Mouse (Mus musculus) CH12.LX (cell line): ENCODE measurements around the gene Numb. TPM values are rescaled to one million over a fixed set of nuclear protein-coding genes. Genes with fewer than 3 reads are reported as not detected.

Experiments used
- DNase-seq: peaks from one replicate; pipeline ENCODE4 v3.0.0-alpha.2; 2013; ENCODE audit errors: extremely low read depth
- H3K27ac ChIP-seq: 2 replicates; pipeline ENCODE4 v1.5.1; 2012; ENCODE audit warnings: low read depth, mild to moderate bottlenecking, control low read depth, moderate library complexity; ENCODE audit not compliant: insufficient read depth
- H3K27me3 ChIP-seq: replicated peaks from 2 replicates; pipeline ENCODE3; 2012; ENCODE audit warnings: inconsistent platforms
- H3K36me3 ChIP-seq, 2 experiments: replicated peaks in 1 of 2; 2 replicates each; pipeline versions ENCODE3 to v1.6.1; 2012; ENCODE audit warnings: inconsistent platforms in 1 of 2, low read length in 1 of 2, mild to moderate bottlenecking in 1 of 2, mixed read lengths in 1 of 2, moderate library complexity in 1 of 2; ENCODE audit not compliant: control insufficient read depth in 1 of 2, insufficient read depth in 1 of 2
- H3K4me1 ChIP-seq, 2 experiments: 2 replicates each; pipeline ENCODE4 v1.6.1; 2012; ENCODE audit warnings: inconsistent platforms in 1 of 2, moderate library complexity in 1 of 2; ENCODE audit not compliant: insufficient read depth in 2 of 2, control insufficient read depth in 1 of 2
- H3K4me2 ChIP-seq: 2 replicates; pipeline ENCODE4 v1.6.1; 2012; ENCODE audit warnings: low read depth, mild to moderate bottlenecking, control low read depth; ENCODE audit not compliant: poor library complexity, insufficient read depth, severe bottlenecking
- H3K4me3 ChIP-seq, 3 experiments: fragments of 150-350 bp in 1 of 3; sonication (generic) in 1 of 3; replicated peaks in 1 of 3; 2 replicates each; pipeline versions ENCODE3 to v1.5.1; 2011 to 2012; ENCODE audit warnings: low read depth in 2 of 3, low read length in 2 of 3, mild to moderate bottlenecking in 2 of 3, moderate library complexity in 2 of 3, control low read depth in 1 of 3, improper control_type of control experiment in 1 of 3, inconsistent platforms in 1 of 3, mixed read lengths in 1 of 3; ENCODE audit not compliant: poor library complexity in 1 of 3
- H3K79me2 ChIP-seq: replicated peaks from 2 replicates; pipeline ENCODE4 v1.6.1; 2012; ENCODE audit warnings: mild to moderate bottlenecking, moderate library complexity; ENCODE audit not compliant: control insufficient read depth, poor library complexity, insufficient read depth, severe bottlenecking; ENCODE audit errors: extremely low read depth
- H3K9ac ChIP-seq: 2 replicates; pipeline ENCODE4 v1.6.1; 2012; ENCODE audit warnings: low read depth, mild to moderate bottlenecking, control low read depth, moderate library complexity; ENCODE audit not compliant: insufficient read depth
- H3K9me3 ChIP-seq: replicated peaks from 2 replicates; pipeline ENCODE3; 2012; ENCODE audit warnings: low read length, inconsistent platforms, mixed read lengths
- BHLHE40 ChIP-seq: IDR thresholded peaks from 2 replicates; pipeline ENCODE4 v1.6.1; 2011; ENCODE audit warnings: mild to moderate bottlenecking, low read depth, low read length, improper control_type of control experiment
- CHD1 ChIP-seq: IDR thresholded peaks from 2 replicates; pipeline ENCODE4 v1.6.1; 2012; ENCODE audit warnings: low read depth, low read length, improper control_type of control experiment, inconsistent platforms
- CTCF ChIP-seq, 2 experiments: IDR thresholded peaks in 1 of 2; conservative IDR thresholded peaks in 1 of 2; 2 replicates each; pipeline ENCODE4 v1.5.1; 2011 to 2012; ENCODE audit warnings: low read depth in 2 of 2, low read length in 2 of 2, improper control_type of control experiment in 1 of 2, inconsistent platforms in 1 of 2, mild to moderate bottlenecking in 1 of 2, moderate library complexity in 1 of 2
- HCFC1 ChIP-seq: IDR thresholded peaks from 2 replicates; pipeline ENCODE4 v1.6.1; 2012; ENCODE audit warnings: low read depth, mild to moderate bottlenecking, inconsistent platforms, low read length, improper control_type of control experiment
- IRF4 ChIP-seq: IDR thresholded peaks from 2 replicates; pipeline ENCODE4 v1.6.1; 2014; ENCODE audit warnings: low read depth, mild to moderate bottlenecking, inconsistent platforms, low read length, improper control_type of control experiment
- JUN ChIP-seq: IDR thresholded peaks from 2 replicates; pipeline ENCODE4 v1.6.1; 2011; ENCODE audit warnings: low read depth, mild to moderate bottlenecking, low read length, improper control_type of control experiment, moderate library complexity; ENCODE audit not compliant: insufficient read depth
- MYC ChIP-seq: IDR thresholded peaks from 2 replicates; pipeline ENCODE4 v1.6.1; 2011; ENCODE audit warnings: low read depth, mild to moderate bottlenecking, improper control_type of control experiment, low read length
- NRF1 ChIP-seq: IDR thresholded peaks from 2 replicates; pipeline ENCODE4 v1.6.1; 2014; ENCODE audit warnings: low read depth, mild to moderate bottlenecking, inconsistent platforms, low read length, improper control_type of control experiment, moderate library complexity
- PAX5 ChIP-seq: IDR thresholded peaks from 2 replicates; pipeline ENCODE4 v1.6.1; 2012; ENCODE audit warnings: low read length, inconsistent platforms, mixed read lengths
- POLR2A ChIP-seq: IDR thresholded peaks from 2 replicates; pipeline ENCODE4 v1.6.1; 2011; ENCODE audit warnings: low read depth, mild to moderate bottlenecking, improper control_type of control experiment, low read length
- POLR2AphosphoS2 ChIP-seq: IDR thresholded peaks from 2 replicates; pipeline ENCODE4 v1.6.1; 2011; ENCODE audit warnings: low read depth, low read length, improper control_type of control experiment
- SIN3A ChIP-seq: IDR thresholded peaks from 2 replicates; pipeline ENCODE4 v1.6.1; 2012; ENCODE audit warnings: low read length, improper control_type of control experiment, inconsistent platforms
- SMC3 ChIP-seq: IDR thresholded peaks from 2 replicates; pipeline ENCODE4 v1.6.1; 2011; ENCODE audit warnings: low read depth, low read length, improper control_type of control experiment
- TBP ChIP-seq: conservative IDR thresholded peaks from 2 replicates; pipeline ENCODE4 v1.6.1; 2011; ENCODE audit warnings: low read depth, low read length, improper control_type of control experiment
- UBTF ChIP-seq: IDR thresholded peaks from 2 replicates; pipeline ENCODE4 v1.6.1; 2012; ENCODE audit warnings: low read depth, mild to moderate bottlenecking, inconsistent platforms, low read length, improper control_type of control experiment, moderate library complexity
- USF1 ChIP-seq: IDR thresholded peaks from 2 replicates; pipeline ENCODE4 v1.6.1; 2014; ENCODE audit warnings: low read depth, mild to moderate bottlenecking, inconsistent platforms, low read length, improper control_type of control experiment
- USF2 ChIP-seq: conservative IDR thresholded peaks from 2 replicates; pipeline ENCODE4 v1.6.1; 2011; ENCODE audit warnings: low read depth, low read length, improper control_type of control experiment
- ZC3H11A ChIP-seq: IDR thresholded peaks from 2 replicates; pipeline ENCODE4 v1.6.1; 2012; ENCODE audit warnings: low read depth, mild to moderate bottlenecking, inconsistent platforms, low read length, improper control_type of control experiment
- ZMIZ1 ChIP-seq: IDR thresholded peaks from 2 replicates; pipeline ENCODE4 v1.6.1; 2012; ENCODE audit warnings: low read depth, mild to moderate bottlenecking, inconsistent platforms, low read length, improper control_type of control experiment
- ZNF384 ChIP-seq: IDR thresholded peaks from 2 replicates; pipeline ENCODE4 v1.6.1; 2012; ENCODE audit warnings: low read depth, low read length, improper control_type of control experiment, inconsistent platforms
- dilution Hi-C: fragments of 300-500 bp; cut with MboI; formaldehyde crosslinking; loops from 2 replicates; pipeline ENCODE4 v1.14.3; 2020; ENCODE audit warnings: low sequenced_read_pairs; ENCODE audit not compliant: extremely low pct_unique_long_range_greater_than_20kb, extremely low pct_ligation_motif_present
- in situ Hi-C: fragments of 300-500 bp; cut with MboI; formaldehyde crosslinking; loops from 3 replicates; pipeline ENCODE4 v1.14.3; 2019; ENCODE audit warnings: low sequenced_read_pairs, low pct_ligation_motif_present, low pct_unique_long_range_greater_than_20kb, mixed read lengths
- polyA plus RNA-seq: library from polyadenylated mRNA; unstranded; fragments of >175 nt; gene quantifications from 2 replicates; pipeline ENCODE4 v1.2.1, GENCODE M21; 2012; ENCODE audit warnings: low read depth; ENCODE audit not compliant: insufficient read length
- total RNA-seq, 2 experiments: library from RNA; depleted of rRNA; stranded (reverse); fragments of 300-350 nt in 1 of 2; fragments of >200 nt in 1 of 2; gene quantifications; 2 replicates each; pipeline ENCODE4 v1.2.3; 2012 to 2014

Numb gene
- total and polyA plus RNA-seq, 3 experiments, result 5.3 to 6.9 (median 5.7) TPM

GRCm38 (mm10) chr12:83803641-83804040 lies 118.1 kb downstream of the Numb start:
- Histone ChIP-seq H3K27me3 (no peaks in the 10 kb centered on the region), H3K79me2 (no peaks in the 10 kb centered on the region), H3K36me3 (peaks cover 36 to 71% of the 10 kb centered on the region in 2 experiments), H3K4me3 (no peak overlapping the region), H3K4me1 (no peaks in the 10 kb centered on the region), H3K4me2 (no peak overlapping the region), H3K9ac (no peak overlapping the region), H3K27ac (no peak overlapping the region), H3K9me3 (peaks cover 9% of the 10 kb centered on the region)
- dilution Hi-C loops (no loop called here), in situ Hi-C loops (no loop called here)
- no peak for DNase-seq
- TF ChIP-seq BHLHE40 (no peak), UBTF (no peak), USF2 (no peak), ZNF384 (no peak), MYC (no peak), JUN (no peak)

- Histone ChIP-seq H3K36me3 (peaks cover 30 to 69% of the 10 kb centered on the region in 2 experiments), H3K9ac (no peak overlapping the region), H3K79me2 (no peaks in the 10 kb centered on the region), H3K4me2 (no peak overlapping the region), H3K9me3 (peaks cover 8% of the 10 kb centered on the region), H3K27me3 (no peaks in the 10 kb centered on the region), H3K27ac (no peak overlapping the region), H3K4me3 (no peak overlapping the region), H3K4me1 (no peaks in the 10 kb centered on the region; a peak in 1 of 4 replicates)
- dilution Hi-C loops, result no loop called here
- no peak for DNase-seq
- no peak for TF ChIP-seq IRF4
- TF ChIP-seq HCFC1, result no peak
- TF ChIP-seq ZMIZ1, result no peak
- TF ChIP-seq TBP, result no peak
- TF ChIP-seq SMC3, result no peak
- no peak for TF ChIP-seq CHD1
- TF ChIP-seq SIN3A, result no peak
- in situ Hi-C loops, result no loop called here
These were observed 120.8 kb downstream of the Numb start for GRCm38 (mm10) chr12:83800943-83801342.

- dilution Hi-C loops (no loop called here), in situ Hi-C loops (loop anchor here (25.0 kb wide), 1 partner anchor 264 kb away; the partner anchor contains the start of genes Acot3 and Acot5)
- no peaks in the 10 kb centered on the region for H3K9me3 ChIP-seq
- H3K27me3 ChIP-seq, result no peaks in the 10 kb centered on the region
- DNase-seq, result no peak
- no peak for TF ChIP-seq ZMIZ1
- TF ChIP-seq HCFC1, result no peak
- no peak for TF ChIP-seq BHLHE40
- TF ChIP-seq POLR2A, result no peak
- TF ChIP-seq POLR2AphosphoS2, result no peak
- TF ChIP-seq SIN3A, result no peak
- TF ChIP-seq ZC3H11A, result no peak
- no peak for TF ChIP-seq CTCF (conservative IDR thresholded peaks at IDR 0.05 in 1 of 2, IDR thresholded peaks at IDR 0.05 in 1 of 2; ENCODE audit: low read depth in 2 of 2, low read length in 2 of 2)
- TF ChIP-seq NRF1, result no peak
- no peak for TF ChIP-seq USF1
- no peak for TF ChIP-seq UBTF
- TF ChIP-seq SMC3, result no peak
- TF ChIP-seq PAX5, result no peak
- peaks cover 30 to 66% of the 10 kb centered on the region in 2 experiments for H3K36me3 ChIP-seq
- no peak overlapping the region for H3K27ac ChIP-seq
- no peak overlapping the region for H3K9ac ChIP-seq
- H3K4me2 ChIP-seq, result no peak overlapping the region
- H3K79me2 ChIP-seq, result no peaks in the 10 kb centered on the region
- no peak overlapping the region for H3K4me3 ChIP-seq
- H3K4me1 ChIP-seq, result no peaks in the 10 kb centered on the region; a peak in 1 of 4 replicates
These were observed 123.4 kb downstream of the Numb start for GRCm38 (mm10) chr12:83798313-83798712.
